16 mouse cellular contexts compared by ENCODE assay signal in the genomic region with DNA sequence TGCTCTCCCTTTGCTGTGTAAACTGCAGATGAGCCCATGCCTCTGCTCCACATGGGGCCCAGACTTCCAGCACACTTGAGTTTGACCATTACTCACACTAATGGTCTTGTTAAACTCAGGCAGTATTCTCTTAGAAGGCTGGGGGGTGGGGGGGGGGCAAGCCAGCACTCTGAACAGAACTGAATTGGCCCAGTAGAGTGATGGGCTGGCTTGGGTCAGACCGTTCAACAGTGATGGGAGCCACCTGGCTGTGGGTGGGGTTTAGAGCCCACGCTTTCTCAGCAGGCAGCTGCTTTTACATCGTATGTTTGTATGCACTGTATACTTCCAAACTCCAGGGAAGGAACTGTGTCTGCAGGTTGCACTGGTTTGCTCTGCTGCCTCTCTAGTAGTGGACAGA. TPM values are rescaled to one million over a fixed set of nuclear protein-coding genes. Genes with fewer than 3 reads are reported as not detected.
DNase-seq lines count a peak whose midpoint lies in the region; ATAC-seq lines count a peak whose summit lies in the region.
"Had no signal": no experiment of that assay in that cellular context is flagged by ENCODE, and none has a peak within 500 bp of the region (broad histone marks: within the 10 kb centered on the region; RNA-seq: fewer than 3 reads in every experiment).

No protein-coding gene starts in this region.

- H3K4me1 ChIP-seq in heart, embryonic 10.5 days = peaks cover 35% of the 10 kb centered on the region
- H3K4me1 ChIP-seq in kidney, embryonic 16.5 days (ENCODE audit: insufficient read depth, low read length) = peaks cover 12% of the 10 kb centered on the region
- 0 out of 2 replicates have a peak, but pooled peaks cover 7% of the 10 kb centered on the region for H3K4me1 ChIP-seq in midbrain, embryonic 12.5 days
- no peaks in the 10 kb centered on the region for H3K4me1 ChIP-seq in midbrain, embryonic 16.5 days (ENCODE audit: control insufficient read depth, insufficient read depth, low read length)
- peaks cover 11% of the 10 kb centered on the region; the same call in 1 of the 2 replicates for H3K4me1 ChIP-seq in stomach, embryonic 15.5 days
- H3K4me1 ChIP-seq: embryonic facial prominence, embryonic 12.5 days; liver, embryonic 13.5 days had no signal

- H3K36me3 ChIP-seq in heart, embryonic 10.5 days = peaks cover 4% of the 10 kb centered on the region; the same call in 1 of the 2 replicates
- no peaks in the 10 kb centered on the region for H3K36me3 ChIP-seq in kidney, embryonic 16.5 days (ENCODE audit: insufficient read depth, low read length)
- H3K36me3 ChIP-seq in midbrain, embryonic 12.5 days = peaks cover 15% of the 10 kb centered on the region
- H3K36me3 ChIP-seq in midbrain, embryonic 16.5 days (ENCODE audit: control insufficient read depth, insufficient read depth, low read length) = peaks cover 11% of the 10 kb centered on the region; the same call in 1 of the 2 replicates
- H3K36me3 ChIP-seq in stomach, embryonic 15.5 days = no peaks in the 10 kb centered on the region
- H3K36me3 ChIP-seq: G1E; liver, embryonic 13.5 days had no signal

- no peak overlapping the region for H3K9ac ChIP-seq in kidney, embryonic 16.5 days (replicated peaks; ENCODE audit: low read length)
- no peak overlapping the region for H3K9ac ChIP-seq in midbrain, embryonic 12.5 days (replicated peaks)
- H3K9ac ChIP-seq in midbrain, embryonic 16.5 days (ENCODE audit: low read depth, low read length) = no peak overlapping the region
- no peak overlapping the region for H3K9ac ChIP-seq in stomach, embryonic 15.5 days
- H3K9ac ChIP-seq: embryonic facial prominence, embryonic 12.5 days; liver, embryonic 13.5 days had no signal

- peak overlapping the region; percentile 71 for H3K27ac ChIP-seq in heart, embryonic 10.5 days
- no peak overlapping the region for H3K27ac ChIP-seq in kidney, embryonic 16.5 days (ENCODE audit: low read length)
- H3K27ac ChIP-seq in midbrain, embryonic 12.5 days (replicated peaks) = peak overlapping the region; percentile 35; the same call in 1 of the 2 replicates
- no peak overlapping the region for H3K27ac ChIP-seq in midbrain, embryonic 16.5 days (ENCODE audit: low read length)
- H3K27ac ChIP-seq in stomach, embryonic 15.5 days = peak overlapping the region; percentile 31; the same call in 1 of the 2 replicates
- H3K27ac ChIP-seq: embryonic facial prominence, embryonic 12.5 days; liver, embryonic 13.5 days had no signal

- H3K9me3 ChIP-seq in heart, embryonic 10.5 days = no peaks in the 10 kb centered on the region
- no peaks in the 10 kb centered on the region for H3K9me3 ChIP-seq in kidney, embryonic 16.5 days (ENCODE audit: low read length)
- H3K9me3 ChIP-seq in midbrain, embryonic 12.5 days = no peaks in the 10 kb centered on the region
- no peaks in the 10 kb centered on the region for H3K9me3 ChIP-seq in midbrain, embryonic 16.5 days (replicated peaks; ENCODE audit: control insufficient read depth, low read length, poor library complexity, severe bottlenecking)
- H3K9me3 ChIP-seq in stomach, embryonic 15.5 days = no peaks in the 10 kb centered on the region
- H3K9me3 ChIP-seq: embryonic facial prominence, embryonic 12.5 days; G1E; liver, embryonic 13.5 days had no signal

- DNase-seq in heart, embryonic 10.5 days (ENCODE audit: low spot score) = no peak
- DNase-seq in heart, adult 8-10 months (ENCODE audit: low spot score) = no peak
- DNase-seq in kidney, postnatal 36 days = no peak
- DNase-seq in cerebellum, adult 8-10 months = no peak
- DNase-seq: adrenal gland, postnatal 25 days; cerebellum, postnatal 14 days; layer of hippocampus, adult 9-11 months; liver, embryonic 13.5 days; thymus, postnatal 14 days had no signal

- H3K4me2 ChIP-seq in kidney, embryonic 16.5 days (replicated peaks; ENCODE audit: low read depth, low read length) = no peak overlapping the region
- H3K4me2 ChIP-seq in midbrain, embryonic 12.5 days (replicated peaks) = no peak overlapping the region
- no peak overlapping the region for H3K4me2 ChIP-seq in midbrain, embryonic 16.5 days (ENCODE audit: low read length)
- peak overlapping the region; percentile 23; the same call in 1 of the 2 replicates for H3K4me2 ChIP-seq in stomach, embryonic 15.5 days
- H3K4me2 ChIP-seq: embryonic facial prominence, embryonic 12.5 days; liver, embryonic 13.5 days had no signal

- 41% methylated on average over 3 of the region's 3 CpGs for WGBS in heart, embryonic 10.5 days
- 21% methylated on average over 3 of the region's 3 CpGs for WGBS in kidney, embryonic 16.5 days
- WGBS in midbrain, embryonic 12.5 days = 71% methylated on average over 3 of the region's 3 CpGs
- 69% methylated on average over 3 of the region's 3 CpGs for WGBS in midbrain, embryonic 16.5 days
- WGBS in stomach, embryonic 15.5 days = 24% methylated on average over 3 of the region's 3 CpGs

- ATAC-seq in kidney, embryonic 16.5 days (ENCODE audit: low FRiP score, low TSS enrichment) = peak; percentile 76
- ATAC-seq in midbrain, embryonic 12.5 days (ENCODE audit: low FRiP score, low read depth) = no peak
- ATAC-seq in midbrain, embryonic 16.5 days = no peak
- ATAC-seq in stomach, embryonic 15.5 days (ENCODE audit: insufficient read depth, low FRiP score, low read depth) = peak; percentile 69; the same call in 1 of the 2 replicates

- no peak overlapping the region for H3K4me3 ChIP-seq in heart, embryonic 10.5 days
- H3K4me3 ChIP-seq in kidney, embryonic 16.5 days (ENCODE audit: low read length) = no peak overlapping the region
- no peak overlapping the region for H3K4me3 ChIP-seq in midbrain, embryonic 12.5 days
- no peak overlapping the region for H3K4me3 ChIP-seq in midbrain, embryonic 16.5 days (ENCODE audit: low read depth, low read length)
- no peak overlapping the region for H3K4me3 ChIP-seq in stomach, embryonic 15.5 days (replicated peaks)
- H3K4me3 ChIP-seq: embryonic facial prominence, embryonic 12.5 days; liver, embryonic 13.5 days; myocyte had no signal

- no peaks in the 10 kb centered on the region for H3K27me3 ChIP-seq in heart, embryonic 10.5 days (ENCODE audit: insufficient read depth, poor library complexity, severe bottlenecking)
- H3K27me3 ChIP-seq in kidney, embryonic 16.5 days (ENCODE audit: insufficient read depth, low read length) = no peaks in the 10 kb centered on the region
- no peaks in the 10 kb centered on the region for H3K27me3 ChIP-seq in midbrain, embryonic 12.5 days
- no peaks in the 10 kb centered on the region for H3K27me3 ChIP-seq in midbrain, embryonic 16.5 days (ENCODE audit: control insufficient read depth, insufficient read depth, low read depth, low read length)
- H3K27me3 ChIP-seq in stomach, embryonic 15.5 days (replicated peaks) = no peaks in the 10 kb centered on the region
- H3K27me3 ChIP-seq: embryonic facial prominence, embryonic 12.5 days; liver, embryonic 13.5 days had no signal

RNA-seq across cellular contexts. Expression of a gene that starts 30.9 kb away (rescaled TPM):
- polyA plus RNA-seq in heart, embryonic 10.5 days (2016; fragmentation: Nextera tagmentation; extraction: Ambion mirVana) = 71.4 and 96.5 TPM in 2 replicates
- total RNA-seq in heart, adult 8-10 months (2022) = 100 to 1,000 TPM in 3 of 4 experiments, 10 to 100 TPM in 1; 99.9 to 124 (median 112) TPM
- 59.9 and 60.1 TPM in 2 replicates for polyA plus RNA-seq in kidney, embryonic 16.5 days (2015; fragmentation: Nextera tagmentation; extraction: Ambion mirVana)
- 47.5 and 51.2 TPM in 2 replicates for polyA plus RNA-seq in midbrain, embryonic 12.5 days (2016; fragmentation: Nextera tagmentation; extraction: Ambion mirVana)
- 60.9 and 62.5 TPM in 2 replicates for polyA plus RNA-seq in midbrain, embryonic 16.5 days (2015; fragmentation: Nextera tagmentation; extraction: Ambion mirVana)
- 41.3 and 46.0 TPM in 2 replicates for polyA plus RNA-seq in stomach, embryonic 15.5 days (2015; fragmentation: Nextera tagmentation; extraction: Ambion mirVana)

RNA-seq across cellular contexts. Expression of a gene that starts 31.0 kb away (rescaled TPM):
- polyA plus RNA-seq in heart, embryonic 10.5 days (2016; fragmentation: Nextera tagmentation; extraction: Ambion mirVana) = 86.2 and 97.7 TPM in 2 replicates
- 10 to 100 TPM; 24.8 to 29.3 (median 28.3) TPM for total RNA-seq in heart, adult 8-10 months (2022)
- 128 and 144 TPM in 2 replicates for polyA plus RNA-seq in kidney, embryonic 16.5 days (2015; fragmentation: Nextera tagmentation; extraction: Ambion mirVana)
- polyA plus RNA-seq in midbrain, embryonic 12.5 days (2016; fragmentation: Nextera tagmentation; extraction: Ambion mirVana) = 110 and 113 TPM in 2 replicates
- polyA plus RNA-seq in midbrain, embryonic 16.5 days (2015; fragmentation: Nextera tagmentation; extraction: Ambion mirVana) = 119 and 132 TPM in 2 replicates
- polyA plus RNA-seq in stomach, embryonic 15.5 days (2015; fragmentation: Nextera tagmentation; extraction: Ambion mirVana) = 128 and 132 TPM in 2 replicates

Comparison
In these comparisons a context has a peak if more than half of its experiments do, and no peak if none do; other contexts are left out.
1. H3K27ac ChIP-seq: peak in heart, embryonic 10.5 days (single experiment), midbrain, embryonic 12.5 days (single experiment) and stomach, embryonic 15.5 days (single experiment); none in kidney, embryonic 16.5 days (single experiment) and midbrain, embryonic 16.5 days (single experiment).
2. ATAC-seq: peak in kidney, embryonic 16.5 days (single experiment) and stomach, embryonic 15.5 days (single experiment); none in midbrain, embryonic 12.5 days (single experiment) and midbrain, embryonic 16.5 days (single experiment).